Mouse (Mus musculus): ENCODE data around the gene Cited1.

The Cited1 gene

DNA sequence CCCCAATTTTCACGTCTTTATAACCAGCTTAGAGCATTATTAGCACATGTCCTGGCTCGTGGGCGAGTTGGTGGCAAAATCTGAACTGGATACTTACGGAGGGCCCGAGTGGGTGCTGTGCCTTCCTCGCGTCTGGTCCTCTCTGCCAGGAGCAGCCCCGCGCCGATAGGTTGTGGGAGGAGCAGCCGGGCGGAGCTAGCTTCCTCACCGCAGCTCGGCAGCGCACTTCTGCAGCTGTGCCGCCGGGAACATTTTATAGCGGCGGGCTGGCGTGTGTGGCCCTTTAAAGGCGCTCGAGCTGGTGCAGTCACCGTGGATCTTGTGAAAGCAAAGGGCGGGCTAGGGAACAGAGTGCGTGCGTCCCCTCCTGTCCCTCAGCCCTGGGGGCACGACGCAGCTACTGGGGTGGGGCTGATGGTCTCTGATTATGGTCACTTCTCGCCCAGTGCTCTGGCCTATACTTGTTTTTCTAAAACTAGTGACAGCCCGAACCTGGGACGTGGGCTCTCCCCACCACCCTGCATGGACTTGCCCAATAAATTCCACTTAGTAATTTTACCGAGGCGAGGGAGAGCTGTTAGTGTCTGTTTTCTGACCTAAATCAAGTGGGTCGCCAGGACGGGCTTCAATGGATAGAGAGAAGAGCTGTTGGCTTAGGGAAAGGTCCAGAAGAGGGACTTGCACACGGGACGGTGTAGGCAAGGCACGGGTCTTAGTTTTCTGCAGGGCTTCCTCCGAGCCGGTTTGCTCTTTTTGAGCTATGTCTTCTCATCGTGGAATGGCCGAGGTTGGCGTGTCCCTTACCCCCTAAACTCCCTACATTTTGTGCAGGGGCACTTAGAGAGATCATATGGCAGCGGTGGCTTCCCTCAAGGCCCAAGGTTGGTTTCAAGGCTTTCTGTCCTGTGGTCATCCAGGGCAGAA is at the start of gene Cited1:
Cited1 (minus strand) TSS at position 245 of the 924 bp plus-strand sequence.
- DNase-seq = peak; percentile 93

DNA sequence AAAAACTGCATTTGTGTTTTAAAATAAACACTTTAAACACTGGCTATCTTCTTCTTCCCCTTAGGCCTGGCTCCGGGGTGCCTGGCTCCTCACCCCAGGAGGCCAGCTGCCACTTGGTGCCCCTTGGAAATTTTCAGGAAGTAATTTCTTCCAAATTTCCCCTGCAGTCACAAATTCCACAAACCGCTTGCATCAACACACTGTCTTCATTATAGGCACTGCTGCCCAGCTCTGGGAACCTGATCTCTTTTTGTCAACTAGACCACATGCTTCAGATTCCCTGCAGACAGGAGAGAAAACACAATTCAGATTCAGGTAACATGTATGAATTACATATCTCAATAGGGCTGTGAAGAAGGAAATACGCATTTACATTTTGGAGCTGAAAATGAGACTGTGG is 32.9 kb upstream of the Cited1 start:
- DNase-seq = no peak

GRCm38 (mm10) chrX:102262620-102263345 is 10.8 kb upstream of the Cited1 start:
- peak; percentile 67 for DNase-seq

GRCm38 (mm10) chrX:102259772-102260171 is 7.8 kb upstream of the Cited1 start:
- DNase-seq = no peak

DNA sequence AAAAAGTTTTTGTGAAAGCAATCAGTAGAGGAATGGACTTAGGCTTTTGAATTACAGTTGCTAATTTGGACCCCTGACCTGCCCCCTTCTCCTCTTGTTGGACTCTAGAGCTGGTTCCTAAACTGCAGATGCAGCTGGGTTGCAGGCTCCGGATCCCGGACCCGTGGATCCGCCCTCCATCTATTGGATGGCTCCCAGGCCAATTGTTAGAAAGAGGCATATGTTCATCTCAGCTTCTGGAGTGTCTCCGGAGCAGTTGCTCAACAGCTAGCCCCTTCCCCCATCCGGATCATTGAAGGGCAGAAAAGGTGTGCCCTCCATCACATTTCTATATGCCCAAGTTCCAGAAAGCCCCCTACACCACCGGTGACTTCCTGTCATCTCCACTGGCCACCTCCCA is 1.9 kb upstream of the Cited1 start:
- DNase-seq = peak; percentile 68

DNA sequence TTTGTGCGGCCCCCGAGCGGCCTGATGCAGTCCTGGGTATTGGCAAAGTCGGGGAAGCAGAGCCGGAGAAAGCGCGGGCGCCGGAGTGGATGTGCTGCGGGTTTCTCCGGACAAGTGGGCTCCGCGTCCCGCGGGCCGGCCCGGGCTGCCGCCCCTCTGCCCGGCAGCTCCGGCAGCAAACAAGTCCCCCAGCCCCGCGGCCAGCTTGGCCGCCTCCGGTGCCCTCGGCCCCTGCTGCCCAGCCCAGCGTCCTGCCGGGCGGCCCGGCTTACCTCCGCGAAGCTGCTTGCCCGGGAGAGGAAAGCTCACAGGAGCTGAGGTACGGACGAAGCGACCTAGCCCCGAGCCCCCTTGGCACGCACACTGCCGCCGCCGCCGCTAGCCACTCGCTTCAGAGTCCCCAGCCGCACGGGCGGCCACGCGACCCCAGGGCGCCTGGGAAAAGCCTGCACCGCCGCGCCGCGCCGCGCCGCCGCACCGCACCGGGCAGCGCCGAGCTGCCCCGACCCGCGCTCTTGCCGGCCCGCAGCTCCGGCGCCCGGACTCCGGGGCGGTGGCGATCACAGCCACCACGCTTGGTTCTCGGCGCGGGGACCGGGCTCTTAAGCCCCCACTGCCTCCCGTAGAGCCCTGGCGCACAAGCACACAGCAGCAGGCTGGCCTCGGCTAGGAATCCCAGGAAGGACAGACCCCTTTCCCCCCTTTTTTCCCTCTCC is 602 bp downstream of the Cited1 start:
- no peak for DNase-seq

DNA sequence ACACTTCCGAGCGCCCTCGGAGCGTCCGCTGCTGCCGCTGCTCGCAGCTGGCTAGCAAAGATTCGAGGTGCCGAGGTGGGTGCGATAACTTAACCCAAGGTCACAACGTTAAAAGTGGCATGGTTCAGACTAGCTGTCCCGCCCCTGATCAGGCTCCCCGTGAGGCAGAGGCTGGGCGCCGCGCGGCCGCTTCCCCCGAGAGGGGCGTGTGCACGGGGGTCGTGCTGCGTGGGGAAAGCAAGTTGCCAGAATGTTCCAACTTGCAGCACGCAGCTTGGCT is 1.1 kb downstream of the Cited1 start:
- no peak for DNase-seq

- peak; percentile 55 for DNase-seq
Measured at GRCm38 (mm10) chrX:102250150-102250890, 1.7 kb downstream of the Cited1 start.

GRCm38 (mm10) chrX:102244334-102244733 is 7.6 kb downstream of the Cited1 start:
- DNase-seq = no peak

- peak; percentile 53 for DNase-seq
Measured at GRCm38 (mm10) chrX:102219126-102219525, 32.9 kb downstream of the Cited1 start.

DNA sequence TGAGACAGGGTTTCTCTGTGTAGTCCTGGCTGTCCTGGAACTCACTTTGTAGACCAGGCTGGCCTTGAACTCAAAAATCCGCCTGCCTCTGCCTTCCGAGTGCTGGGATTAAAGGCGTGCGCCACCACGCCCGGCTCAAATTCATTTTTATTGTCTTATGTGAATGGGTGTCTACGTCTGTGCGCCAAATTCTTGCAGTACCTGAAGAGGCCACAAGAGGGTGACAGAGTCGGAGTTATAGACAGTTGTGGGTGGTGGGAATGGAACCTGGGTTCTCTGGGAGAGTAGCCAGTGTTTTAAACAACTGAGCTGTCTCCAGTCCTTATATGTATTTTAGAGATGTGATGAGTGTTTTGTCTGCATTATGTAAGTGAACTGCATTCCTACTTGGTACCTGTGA is 36.6 kb downstream of the Cited1 start:
- peak; percentile 48 for DNase-seq

Data from retina, postnatal 1 day (tissue).